Mouse (Mus musculus) cortical plate, adult 2 months (tissue): ENCODE data around the gene Gpc5.

Source experiments
- CTCF ChIP-seq: fragments of 200-500 bp; IDR thresholded peaks from 2 replicates; pipeline ENCODE4 v1.5.1; 2011; ENCODE audit warnings: mild to moderate bottlenecking, control low read depth, low read length; ENCODE audit not compliant: insufficient read depth; ENCODE audit errors: extremely low read depth
- POLR2A ChIP-seq: fragments of 200-500 bp; IDR thresholded peaks from 2 replicates; pipeline ENCODE4 v1.6.1; 2011; ENCODE audit warnings: mild to moderate bottlenecking, low read length, control low read depth; ENCODE audit not compliant: insufficient read depth; ENCODE audit errors: extremely low read depth

DNA sequence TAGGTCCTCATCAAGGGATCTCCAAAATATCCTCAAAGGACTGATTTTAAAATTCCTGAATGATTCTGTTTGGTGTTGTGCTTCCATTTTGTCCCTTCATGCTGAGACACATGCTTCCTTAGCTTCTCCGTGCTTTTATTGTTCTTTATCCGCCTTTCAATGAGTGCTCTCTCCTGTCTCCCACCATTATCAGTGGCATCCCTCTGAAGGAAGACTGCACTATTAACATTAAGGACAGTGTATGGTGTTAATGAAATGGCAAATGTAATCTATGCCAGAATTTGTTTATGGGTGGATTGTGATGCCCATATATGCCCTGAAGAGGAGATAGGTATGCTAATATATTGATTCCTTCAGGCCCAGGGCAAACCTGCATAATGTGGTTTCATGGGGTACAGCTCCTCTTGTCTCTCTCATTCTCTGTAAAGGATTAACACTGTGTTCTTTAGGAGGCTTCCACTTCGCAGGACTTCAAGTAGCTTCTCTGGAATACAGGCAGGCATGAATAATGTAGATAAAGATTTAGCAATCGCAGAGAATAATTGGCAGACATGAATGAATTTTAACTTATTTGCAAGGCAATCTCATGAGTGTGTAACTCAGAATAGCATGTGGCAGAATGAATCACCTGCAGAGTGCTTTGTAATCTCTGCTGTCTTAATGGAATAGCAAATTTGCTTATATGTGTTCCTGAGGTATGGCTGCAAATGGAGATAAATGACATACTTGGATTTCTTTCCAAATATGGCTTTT lies 148.8 kb downstream of the Gpc5 start:
- TF ChIP-seq CTCF (no peak), POLR2A (no peak)
